Mouse (Mus musculus) left cerebral cortex, adult 11 months (tissue): ENCODE measurements around the gene Gm20869.
"Not testable (repeated sequence)": the region's sequence is repeated elsewhere in the genome, so short reads cannot be mapped to it uniquely, and the experiment has no call there.

ENCODE experiments used
- DNase-seq: peaks from one replicate; pipeline ENCODE4 v3.0.0; 2022; ENCODE audit warnings: low spot score

Gm20869 gene

GRCm38 (mm10) chrY:71469149-71469548 lies at the start of gene Gm20869:
Gm20869 (plus strand) TSS chrY:71469449.
- DNase-seq, result not testable (repeated sequence)
